Mouse (Mus musculus): Measurements from ENCODE around the gene Cdcp2. TPM values are rescaled to one million over a fixed set of nuclear protein-coding genes. Genes with fewer than 3 reads are reported as not detected.

Gene Cdcp2
- polyA plus RNA-seq, 1 experiment from 2014 or later: not detected

- Histone ChIP-seq H3K4me2 (ENCODE audit: low read depth, low read length) (no peak overlapping the region), H3K27ac (ENCODE audit: low read length) (no peak overlapping the region), H3K27me3 (replicated peaks; ENCODE audit: control insufficient read depth, insufficient read depth, low read length) (no peaks in the 10 kb centered on the region), H3K36me3 (ENCODE audit: control insufficient read depth, insufficient read depth, low read length) (peaks cover 15% of the 10 kb centered on the region), H3K4me1 (ENCODE audit: control insufficient read depth, insufficient read depth, low read length) (peaks cover 6% of the 10 kb centered on the region; the same call in 1 of the 2 replicates), H3K9ac (ENCODE audit: low read depth, low read length) (no peak overlapping the region), H3K9me3 (ENCODE audit: control insufficient read depth, low read length) (no peaks in the 10 kb centered on the region), H3K4me3 (ENCODE audit: low read length) (no peak overlapping the region)
- 86% methylated on average over 3 of the region's 3 CpGs for WGBS
- no peak for ATAC-seq
These were observed 33.5 kb upstream of the Cdcp2 start for GRCm38 (mm10) chr4:107063214-107063613.

GRCm38 (mm10) chr4:107064394-107065098, 32.1 kb upstream of the Cdcp2 start:
- Histone ChIP-seq H3K4me1 (ENCODE audit: control insufficient read depth, insufficient read depth, low read length) (peaks cover 6% of the 10 kb centered on the region; the same call in 1 of the 2 replicates), H3K9me3 (ENCODE audit: control insufficient read depth, low read length) (no peaks in the 10 kb centered on the region), H3K36me3 (ENCODE audit: control insufficient read depth, insufficient read depth, low read length) (peaks cover 15% of the 10 kb centered on the region), H3K27me3 (replicated peaks; ENCODE audit: control insufficient read depth, insufficient read depth, low read length) (no peaks in the 10 kb centered on the region), H3K27ac (ENCODE audit: low read length) (no peak overlapping the region), H3K4me2 (ENCODE audit: low read depth, low read length) (no peak overlapping the region), H3K4me3 (ENCODE audit: low read length) (no peak overlapping the region), H3K9ac (ENCODE audit: low read depth, low read length) (no peak overlapping the region)
- WGBS: 97% methylated on average over 5 of the region's 5 CpGs
- ATAC-seq: no peak

GRCm38 (mm10) chr4:107066252-107067124, 30.2 kb upstream of the Cdcp2 start, which contains the start of the genes Mrpl37 and Cyb5rl:
Gene Mrpl37, minus strand, starts transcription at chr4:107066868.
Gene Cyb5rl, plus strand, starts transcription at chr4:107066988.
- peak; percentile 99 for ATAC-seq
- Histone ChIP-seq H3K4me1 (ENCODE audit: control insufficient read depth, insufficient read depth, low read length) (peaks cover 6% of the 10 kb centered on the region; the same call in 1 of the 2 replicates), H3K9me3 (ENCODE audit: control insufficient read depth, low read length) (no peaks in the 10 kb centered on the region), H3K4me3 (ENCODE audit: low read length) (peak within 1 kb of the TSS; percentile 82), H3K27ac (ENCODE audit: low read length) (peak within 1 kb of the TSS; percentile 55), H3K36me3 (ENCODE audit: control insufficient read depth, insufficient read depth, low read length) (peaks cover 15% of the 10 kb centered on the region), H3K9ac (ENCODE audit: low read depth, low read length) (peak within 1 kb of the TSS; percentile 89), H3K4me2 (ENCODE audit: low read depth, low read length) (peak within 1 kb of the TSS; percentile 95), H3K27me3 (replicated peaks; ENCODE audit: control insufficient read depth, insufficient read depth, low read length) (no peaks in the 10 kb centered on the region)
- under 1% methylated on average over 60 of the region's 60 CpGs for WGBS

GRCm38 (mm10) chr4:107067151-107067840, 29.4 kb upstream of the Cdcp2 start:
- H3K27me3 ChIP-seq (replicated peaks; ENCODE audit: control insufficient read depth, insufficient read depth, low read length): no peaks in the 10 kb centered on the region
- H3K4me1 ChIP-seq (ENCODE audit: control insufficient read depth, insufficient read depth, low read length): peaks cover 6% of the 10 kb centered on the region; the same call in 1 of the 2 replicates
- 3% methylated on average over 33 of the region's 33 CpGs for WGBS
- no peaks in the 10 kb centered on the region for H3K9me3 ChIP-seq (ENCODE audit: control insufficient read depth, low read length)
- H3K9ac ChIP-seq (ENCODE audit: low read depth, low read length): peak overlapping the region; percentile 80
- 0 out of 2 replicates have a peak overlapping the region, but pooled peaks have one; percentile 12 for H3K27ac ChIP-seq (ENCODE audit: low read length)
- ATAC-seq: peak; percentile 52
- peak overlapping the region; percentile 82 for H3K4me3 ChIP-seq (ENCODE audit: low read length)
- peaks cover 12% of the 10 kb centered on the region for H3K36me3 ChIP-seq (ENCODE audit: control insufficient read depth, insufficient read depth, low read length)
- peak overlapping the region; percentile 95 for H3K4me2 ChIP-seq (ENCODE audit: low read depth, low read length)

GRCm38 (mm10) chr4:107072343-107072742, 24.3 kb upstream of the Cdcp2 start:
- Histone ChIP-seq H3K4me3 (ENCODE audit: low read length) (no peak overlapping the region), H3K9me3 (ENCODE audit: control insufficient read depth, low read length) (no peaks in the 10 kb centered on the region), H3K4me2 (ENCODE audit: low read depth, low read length) (no peak overlapping the region), H3K9ac (ENCODE audit: low read depth, low read length) (no peak overlapping the region), H3K27me3 (replicated peaks; ENCODE audit: control insufficient read depth, insufficient read depth, low read length) (no peaks in the 10 kb centered on the region), H3K4me1 (ENCODE audit: control insufficient read depth, insufficient read depth, low read length) (no peaks in the 10 kb centered on the region), H3K27ac (ENCODE audit: low read length) (no peak overlapping the region), H3K36me3 (ENCODE audit: control insufficient read depth, insufficient read depth, low read length) (no peaks in the 10 kb centered on the region)
- no peak for ATAC-seq
- 87% methylated on average over 9 of the region's 9 CpGs for WGBS

- H3K4me3 ChIP-seq (ENCODE audit: low read length): no peak overlapping the region
- H3K4me1 ChIP-seq (ENCODE audit: control insufficient read depth, insufficient read depth, low read length): no peaks in the 10 kb centered on the region
- no peaks in the 10 kb centered on the region for H3K36me3 ChIP-seq (ENCODE audit: control insufficient read depth, insufficient read depth, low read length)
- no peaks in the 10 kb centered on the region for H3K9me3 ChIP-seq (ENCODE audit: control insufficient read depth, low read length)
- no peak overlapping the region for H3K9ac ChIP-seq (ENCODE audit: low read depth, low read length)
- no peak overlapping the region for H3K27ac ChIP-seq (ENCODE audit: low read length)
- no peak for ATAC-seq
- no peaks in the 10 kb centered on the region for H3K27me3 ChIP-seq (replicated peaks; ENCODE audit: control insufficient read depth, insufficient read depth, low read length)
- H3K4me2 ChIP-seq (ENCODE audit: low read depth, low read length): no peak overlapping the region
- 37% methylated on average over 5 of the region's 5 CpGs for WGBS
These were observed 21.2 kb upstream of the Cdcp2 start for GRCm38 (mm10) chr4:107075456-107075855.

- no peaks in the 10 kb centered on the region for H3K36me3 ChIP-seq (ENCODE audit: control insufficient read depth, insufficient read depth, low read length)
- H3K27me3 ChIP-seq (replicated peaks; ENCODE audit: control insufficient read depth, insufficient read depth, low read length): no peaks in the 10 kb centered on the region
- no peak overlapping the region for H3K27ac ChIP-seq (ENCODE audit: low read length)
- WGBS: 81% methylated on average over 4 of the region's 4 CpGs
- no peak overlapping the region for H3K9ac ChIP-seq (ENCODE audit: low read depth, low read length)
- no peak overlapping the region for H3K4me3 ChIP-seq (ENCODE audit: low read length)
- no peaks in the 10 kb centered on the region for H3K9me3 ChIP-seq (ENCODE audit: control insufficient read depth, low read length)
- no peak overlapping the region for H3K4me2 ChIP-seq (ENCODE audit: low read depth, low read length)
- no peak for ATAC-seq
- no peaks in the 10 kb centered on the region for H3K4me1 ChIP-seq (ENCODE audit: control insufficient read depth, insufficient read depth, low read length)
These were observed 17.8 kb upstream of the Cdcp2 start for GRCm38 (mm10) chr4:107078894-107079293.

- Histone ChIP-seq H3K4me1 (ENCODE audit: control insufficient read depth, insufficient read depth, low read length) (no peaks in the 10 kb centered on the region), H3K9me3 (ENCODE audit: control insufficient read depth, low read length) (no peaks in the 10 kb centered on the region), H3K27ac (ENCODE audit: low read length) (no peak overlapping the region), H3K4me3 (ENCODE audit: low read length) (no peak overlapping the region), H3K4me2 (ENCODE audit: low read depth, low read length) (no peak overlapping the region), H3K36me3 (ENCODE audit: control insufficient read depth, insufficient read depth, low read length) (no peaks in the 10 kb centered on the region), H3K27me3 (replicated peaks; ENCODE audit: control insufficient read depth, insufficient read depth, low read length) (no peaks in the 10 kb centered on the region), H3K9ac (ENCODE audit: low read depth, low read length) (no peak overlapping the region)
- no peak for ATAC-seq
These were observed 17.0 kb upstream of the Cdcp2 start for GRCm38 (mm10) chr4:107079716-107080115.

- Histone ChIP-seq H3K9ac (ENCODE audit: low read depth, low read length) (no peak overlapping the region), H3K4me1 (ENCODE audit: control insufficient read depth, insufficient read depth, low read length) (no peaks in the 10 kb centered on the region), H3K9me3 (ENCODE audit: control insufficient read depth, low read length) (no peaks in the 10 kb centered on the region), H3K27ac (ENCODE audit: low read length) (no peak overlapping the region), H3K4me3 (ENCODE audit: low read length) (no peak overlapping the region), H3K27me3 (replicated peaks; ENCODE audit: control insufficient read depth, insufficient read depth, low read length) (no peaks in the 10 kb centered on the region), H3K36me3 (ENCODE audit: control insufficient read depth, insufficient read depth, low read length) (no peaks in the 10 kb centered on the region), H3K4me2 (ENCODE audit: low read depth, low read length) (no peak overlapping the region)
- no peak for ATAC-seq
- WGBS: 87% methylated on average over 3 of the region's 3 CpGs
These were observed 14.5 kb upstream of the Cdcp2 start for GRCm38 (mm10) chr4:107082185-107082584.
